ENCODE assay signal across 14 mouse cellular contexts in the genomic region with DNA sequence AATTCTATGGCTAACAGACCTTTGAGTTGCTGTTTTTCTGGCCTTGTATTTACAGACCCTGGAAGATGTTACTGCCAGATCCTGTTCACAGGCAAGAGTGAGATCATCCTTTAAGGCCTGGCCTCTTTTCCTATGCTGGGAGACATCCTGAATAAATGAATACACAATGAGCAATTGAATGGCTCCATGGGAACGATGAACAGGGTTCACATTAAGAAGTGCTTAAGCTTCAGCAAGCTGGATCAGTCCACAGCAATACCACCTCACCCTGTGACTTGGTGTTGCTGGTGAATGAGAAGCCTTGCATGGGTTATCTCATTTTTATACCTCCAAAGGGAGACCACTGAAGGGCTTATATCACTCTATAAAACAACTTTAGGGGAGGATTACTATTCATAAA.
DNase-seq lines count a peak whose midpoint lies in the region; ATAC-seq lines count a peak whose summit lies in the region.
"Had no signal": no experiment of that assay in that cellular context is flagged by ENCODE, and none has a peak within 500 bp of the region (broad histone marks: within the 10 kb centered on the region; RNA-seq: fewer than 3 reads in every experiment).

No protein-coding gene starts in this region.

- H3K9ac ChIP-seq in neural tube, embryonic 11.5 days (ENCODE audit: low read length): no peak overlapping the region
- no peak overlapping the region for H3K9ac ChIP-seq in hindbrain, embryonic 13.5 days
- H3K9ac ChIP-seq in midbrain, embryonic 14.5 days (replicated peaks; ENCODE audit: low read length): no peak overlapping the region
- H3K9ac ChIP-seq: lung, embryonic 15.5 days had no signal

- DNase-seq in neural tube, embryonic 11.5 days (ENCODE audit: low spot score): no peak
- DNase-seq in neural tube, embryonic 10.5 days (ENCODE audit: extremely low spot score, low spot score): no peak
- DNase-seq in midbrain, embryonic 14.5 days: peak; percentile 60
- DNase-seq in cerebellum, adult 18-20 months: no peak
- DNase-seq in cerebellum, adult 8-10 months: no peak
- DNase-seq in urinary bladder, postnatal 25 days (ENCODE audit: low spot score): no peak
- DNase-seq: adrenal gland, postnatal 14 days; gastrocnemius, adult 2 months; heart, postnatal 14 days; kidney, adult 18-20 months; right cerebral cortex, adult 18-20 months had no signal

- no peaks in the 10 kb centered on the region for H3K9me3 ChIP-seq in neural tube, embryonic 11.5 days (ENCODE audit: control insufficient read depth, low read length)
- H3K9me3 ChIP-seq in hindbrain, embryonic 13.5 days: no peaks in the 10 kb centered on the region
- no peaks in the 10 kb centered on the region for H3K9me3 ChIP-seq in midbrain, embryonic 14.5 days (ENCODE audit: control insufficient read depth, low read length)
- H3K9me3 ChIP-seq: lung, embryonic 15.5 days; megakaryocyte, embryonic 14.5 days had no signal

- H3K27me3 ChIP-seq in neural tube, embryonic 11.5 days (ENCODE audit: control insufficient read depth, insufficient read depth, low read length): no peaks in the 10 kb centered on the region
- no peaks in the 10 kb centered on the region for H3K27me3 ChIP-seq in hindbrain, embryonic 13.5 days
- no peaks in the 10 kb centered on the region for H3K27me3 ChIP-seq in midbrain, embryonic 14.5 days (ENCODE audit: control insufficient read depth, insufficient read depth, low read length)
- H3K27me3 ChIP-seq: lung, embryonic 15.5 days; megakaryocyte, embryonic 14.5 days had no signal

- ATAC-seq in neural tube, embryonic 11.5 days (ENCODE audit: insufficient read depth, low FRiP score, low TSS enrichment): peak; percentile 69; the same call in 1 of the 2 replicates
- ATAC-seq in hindbrain, embryonic 13.5 days (ENCODE audit: low FRiP score): peak; percentile 75
- peak; percentile 83 for ATAC-seq in midbrain, embryonic 14.5 days (ENCODE audit: low FRiP score, low TSS enrichment)

- H3K4me3 ChIP-seq in neural tube, embryonic 11.5 days (ENCODE audit: low read depth, low read length): no peak overlapping the region
- H3K4me3 ChIP-seq in hindbrain, embryonic 13.5 days: no peak overlapping the region
- no peak overlapping the region for H3K4me3 ChIP-seq in midbrain, embryonic 14.5 days (replicated peaks; ENCODE audit: low read depth, low read length)
- H3K4me3 ChIP-seq: gastrocnemius, adult 2 months; lung, embryonic 15.5 days; megakaryocyte, embryonic 14.5 days had no signal

- H3K4me2 ChIP-seq in neural tube, embryonic 11.5 days (ENCODE audit: low read depth): no peak overlapping the region
- H3K4me2 ChIP-seq in hindbrain, embryonic 13.5 days: no peak overlapping the region
- H3K4me2 ChIP-seq in midbrain, embryonic 14.5 days (ENCODE audit: low read length): no peak overlapping the region
- H3K4me2 ChIP-seq: lung, embryonic 15.5 days had no signal

- no peaks in the 10 kb centered on the region for H3K36me3 ChIP-seq in neural tube, embryonic 11.5 days (ENCODE audit: control insufficient read depth, insufficient read depth, low read length)
- no peaks in the 10 kb centered on the region for H3K36me3 ChIP-seq in hindbrain, embryonic 13.5 days
- no peaks in the 10 kb centered on the region for H3K36me3 ChIP-seq in midbrain, embryonic 14.5 days (ENCODE audit: control insufficient read depth, insufficient read depth, low read length)
- H3K36me3 ChIP-seq: lung, embryonic 15.5 days had no signal

- WGBS in neural tube, embryonic 11.5 days: 56% methylated on average over 1 of the region's 1 CpGs
- 31% methylated on average over 1 of the region's 1 CpGs for WGBS in hindbrain, embryonic 13.5 days
- 0% methylated on average over 1 of the region's 1 CpGs for WGBS in midbrain, embryonic 14.5 days

- no peaks in the 10 kb centered on the region for H3K4me1 ChIP-seq in neural tube, embryonic 11.5 days (ENCODE audit: control insufficient read depth, insufficient read depth, low read length)
- peaks cover 4% of the 10 kb centered on the region; the same call in 1 of the 2 replicates for H3K4me1 ChIP-seq in hindbrain, embryonic 13.5 days (replicated peaks)
- H3K4me1 ChIP-seq in midbrain, embryonic 14.5 days (ENCODE audit: control insufficient read depth, insufficient read depth, low read length): peaks cover 4% of the 10 kb centered on the region; the same call in 1 of the 2 replicates
- H3K4me1 ChIP-seq: lung, embryonic 15.5 days; megakaryocyte, embryonic 14.5 days had no signal

- no peak overlapping the region for H3K27ac ChIP-seq in neural tube, embryonic 11.5 days (ENCODE audit: low read depth, low read length)
- no peak overlapping the region for H3K27ac ChIP-seq in hindbrain, embryonic 13.5 days
- no peak overlapping the region; the same call in 1 of the 2 replicates for H3K27ac ChIP-seq in midbrain, embryonic 14.5 days (replicated peaks; ENCODE audit: low read depth, low read length)
- H3K27ac ChIP-seq: gastrocnemius, adult 2 months; lung, embryonic 15.5 days had no signal
